Mouse (Mus musculus) liver, embryonic 15.5 days (tissue): ENCODE measurements around the gene Bpi. TPM values are rescaled to one million over a fixed set of nuclear protein-coding genes. Genes with fewer than 3 reads are reported as not detected.

Experiments used
- ATAC-seq: fragments of 200-750 bp; cut with Nextera tagmentation; 2 replicates; pipeline ENCODE4 v1.8.0; 2017; ENCODE audit warnings: moderate number of reproducible peaks, mild to moderate bottlenecking, moderate library complexity; ENCODE audit not compliant: insufficient read depth
- H3K27ac ChIP-seq: fragments of 300-500 bp; sonication (generic); replicated peaks from 2 replicates; pipeline ENCODE4 v1.5.1; 2015; ENCODE audit warnings: mild to moderate bottlenecking, inconsistent platforms
- H3K27me3 ChIP-seq: fragments of 300-500 bp; sonication (generic); 2 replicates; pipeline ENCODE4 v1.6.1; 2015; ENCODE audit warnings: mild to moderate bottlenecking, inconsistent platforms
- H3K36me3 ChIP-seq: fragments of 300-500 bp; sonication (generic); replicated peaks from 2 replicates; pipeline ENCODE4 v1.6.1; 2015; ENCODE audit warnings: moderate library complexity, mild to moderate bottlenecking, inconsistent platforms
- H3K4me1 ChIP-seq: fragments of 300-500 bp; sonication (generic); replicated peaks from 2 replicates; pipeline ENCODE4 v1.6.1; 2015; ENCODE audit warnings: inconsistent platforms
- H3K4me2 ChIP-seq: fragments of 300-500 bp; sonication (generic); 2 replicates; pipeline ENCODE4 v1.6.1; 2015; ENCODE audit warnings: moderate library complexity, mild to moderate bottlenecking, inconsistent platforms
- H3K4me3 ChIP-seq: fragments of 300-500 bp; sonication (generic); replicated peaks from 2 replicates; pipeline ENCODE4 v1.5.1; 2015; ENCODE audit warnings: mild to moderate bottlenecking, inconsistent platforms
- H3K9ac ChIP-seq: fragments of 300-500 bp; sonication (generic); 2 replicates; pipeline ENCODE4 v1.6.1; 2015; ENCODE audit warnings: moderate library complexity, mild to moderate bottlenecking, inconsistent platforms
- H3K9me3 ChIP-seq: fragments of 300-500 bp; sonication (generic); replicated peaks from 2 replicates; pipeline ENCODE4 v1.6.1; 2016; ENCODE audit warnings: inconsistent platforms
- WGBS: fragments of 180-500 bp; shearing (Covaris S2); methylation state at CpG from one replicate; pipeline ENCODE4 v1.1.7; 2015; ENCODE audit warnings: mixed read lengths; ENCODE audit not compliant: insufficient replicate concordance; 5-methylcytosine and 5-hydroxymethylcytosine counted together
- polyA plus RNA-seq: library from polyadenylated mRNA; unstranded; fragments of >200 nt; fragmentation: Nextera tagmentation; extraction: Ambion mirVana; gene quantifications from 2 replicates; pipeline ENCODE4 v1.2.1, GENCODE M21; 2015

The Bpi gene
- polyA plus RNA-seq, 1 experiment from 2014 or later: not detected

- 47% methylated on average over 5 of the region's 5 CpGs for WGBS
- Histone ChIP-seq H3K4me1 (0 out of 2 replicates have a peak, but pooled peaks cover 7% of the 10 kb centered on the region), H3K27me3 (peaks cover 39% of the 10 kb centered on the region), H3K27ac (no peak overlapping the region), H3K4me3 (no peak overlapping the region), H3K9me3 (no peaks in the 10 kb centered on the region), H3K9ac (no peak overlapping the region), H3K36me3 (no peaks in the 10 kb centered on the region), H3K4me2 (no peak overlapping the region)
- no peak for ATAC-seq
Measured at GRCm38 (mm10) chr2:158225301-158225700, 32.6 kb upstream of the Bpi start.

GRCm38 (mm10) chr2:158228670-158229502 lies 29.0 kb upstream of the Bpi start, which contains the start of gene D630003M21Rik:
Gene D630003M21Rik, minus strand, starts transcription at chr2:158229222.
- H3K4me2 ChIP-seq: peak within 1 kb of the TSS; percentile 58
- no peak within 1 kb of the TSS for H3K27ac ChIP-seq
- H3K27me3 ChIP-seq: peaks cover 44% of the 10 kb centered on the region
- under 1% methylated on average over 54 of the region's 55 CpGs for WGBS
- H3K9ac ChIP-seq: no peak within 1 kb of the TSS
- no peaks in the 10 kb centered on the region for H3K36me3 ChIP-seq
- 0 out of 2 replicates have a peak, but pooled peaks cover 10% of the 10 kb centered on the region for H3K4me1 ChIP-seq
- H3K9me3 ChIP-seq: no peaks in the 10 kb centered on the region
- H3K4me3 ChIP-seq: peak within 1 kb of the TSS; percentile 30
- peak; percentile 49; the same call in 1 of the 2 replicates for ATAC-seq

GRCm38 (mm10) chr2:158229503-158229892 lies 28.4 kb upstream of the Bpi start:
- Histone ChIP-seq H3K36me3 (no peaks in the 10 kb centered on the region), H3K4me3 (peak overlapping the region; percentile 30), H3K9ac (no peak overlapping the region), H3K27me3 (peaks cover 44% of the 10 kb centered on the region), H3K9me3 (no peaks in the 10 kb centered on the region), H3K4me2 (peak overlapping the region; percentile 58), H3K27ac (no peak overlapping the region), H3K4me1 (0 out of 2 replicates have a peak, but pooled peaks cover 10% of the 10 kb centered on the region)
- WGBS: 19% methylated on average over 7 of the region's 7 CpGs
- no peak for ATAC-seq

- H3K4me1 ChIP-seq: 0 out of 2 replicates have a peak, but pooled peaks cover 10% of the 10 kb centered on the region
- no peaks in the 10 kb centered on the region for H3K9me3 ChIP-seq
- H3K36me3 ChIP-seq: no peaks in the 10 kb centered on the region
- H3K9ac ChIP-seq: no peak overlapping the region
- no peak for ATAC-seq
- WGBS: 60% methylated on average over 6 of the region's 6 CpGs
- no peak overlapping the region for H3K4me2 ChIP-seq
- no peak overlapping the region for H3K4me3 ChIP-seq
- H3K27me3 ChIP-seq: peaks cover 43% of the 10 kb centered on the region
- H3K27ac ChIP-seq: no peak overlapping the region
Measured at GRCm38 (mm10) chr2:158230617-158231016, 27.3 kb upstream of the Bpi start.

GRCm38 (mm10) chr2:158231071-158231470 lies 26.8 kb upstream of the Bpi start:
- 60% methylated on average over 5 of the region's 5 CpGs for WGBS

GRCm38 (mm10) chr2:158232414-158232813 lies 25.5 kb upstream of the Bpi start:
- peaks cover 33% of the 10 kb centered on the region for H3K27me3 ChIP-seq
- H3K4me1 ChIP-seq: 0 out of 2 replicates have a peak, but pooled peaks cover 10% of the 10 kb centered on the region
- no peak overlapping the region for H3K9ac ChIP-seq
- no peak overlapping the region for H3K4me3 ChIP-seq
- ATAC-seq: no peak
- no peaks in the 10 kb centered on the region for H3K9me3 ChIP-seq
- no peaks in the 10 kb centered on the region for H3K36me3 ChIP-seq
- H3K27ac ChIP-seq: no peak overlapping the region
- H3K4me2 ChIP-seq: no peak overlapping the region
- 39% methylated on average over 3 of the region's 3 CpGs for WGBS

More at GRCm38 (mm10) chr2:158231071-158231470, 26.8 kb upstream of the Bpi start:
- H3K4me2 ChIP-seq: no peak overlapping the region
- H3K4me3 ChIP-seq: no peak overlapping the region
- no peak overlapping the region for H3K9ac ChIP-seq
- peaks cover 40% of the 10 kb centered on the region for H3K27me3 ChIP-seq
- ATAC-seq: no peak
- 0 out of 2 replicates have a peak, but pooled peaks cover 10% of the 10 kb centered on the region for H3K4me1 ChIP-seq
- no peaks in the 10 kb centered on the region for H3K36me3 ChIP-seq
- no peaks in the 10 kb centered on the region for H3K9me3 ChIP-seq
- no peak overlapping the region for H3K27ac ChIP-seq

- ATAC-seq: no peak
- Histone ChIP-seq H3K4me3 (no peak overlapping the region), H3K36me3 (no peaks in the 10 kb centered on the region), H3K4me1 (0 out of 2 replicates have a peak, but pooled peaks cover 10% of the 10 kb centered on the region), H3K4me2 (no peak overlapping the region), H3K27me3 (peaks cover 27% of the 10 kb centered on the region), H3K27ac (no peak overlapping the region), H3K9me3 (no peaks in the 10 kb centered on the region), H3K9ac (no peak overlapping the region)
- 22% methylated on average over 3 of the region's 3 CpGs for WGBS
Measured at GRCm38 (mm10) chr2:158233106-158233505, 24.8 kb upstream of the Bpi start.

- Histone ChIP-seq H3K9me3 (no peaks in the 10 kb centered on the region), H3K27me3 (no peaks in the 10 kb centered on the region), H3K4me3 (no peak overlapping the region), H3K36me3 (no peaks in the 10 kb centered on the region), H3K4me2 (no peak overlapping the region), H3K27ac (no peak overlapping the region), H3K9ac (no peak overlapping the region), H3K4me1 (no peaks in the 10 kb centered on the region)
- ATAC-seq: no peak
Measured at GRCm38 (mm10) chr2:158236698-158237097, 21.2 kb upstream of the Bpi start.

- Histone ChIP-seq H3K9me3 (no peaks in the 10 kb centered on the region), H3K9ac (no peak overlapping the region), H3K4me2 (no peak overlapping the region), H3K4me3 (no peak overlapping the region), H3K4me1 (no peaks in the 10 kb centered on the region), H3K27me3 (no peaks in the 10 kb centered on the region), H3K36me3 (no peaks in the 10 kb centered on the region), H3K27ac (no peak overlapping the region)
- whole genome bisulfite sequencing: 66% methylated on average over 5 of the region's 5 CpGs
- ATAC-seq: no peak
Measured at GRCm38 (mm10) chr2:158238101-158238500, 19.8 kb upstream of the Bpi start.

GRCm38 (mm10) chr2:158241126-158241738 lies 16.7 kb upstream of the Bpi start:
- 51% methylated on average over 5 of the region's 5 CpGs for WGBS
- Histone ChIP-seq H3K9me3 (no peaks in the 10 kb centered on the region), H3K4me2 (no peak overlapping the region), H3K27ac (no peak overlapping the region), H3K9ac (no peak overlapping the region), H3K27me3 (no peaks in the 10 kb centered on the region), H3K4me3 (no peak overlapping the region), H3K36me3 (no peaks in the 10 kb centered on the region), H3K4me1 (no peaks in the 10 kb centered on the region)
- ATAC-seq: no peak

GRCm38 (mm10) chr2:158242170-158242896 lies 15.6 kb upstream of the Bpi start:
- ATAC-seq: no peak
- Histone ChIP-seq H3K9me3 (no peaks in the 10 kb centered on the region), H3K4me3 (no peak overlapping the region), H3K27me3 (no peaks in the 10 kb centered on the region), H3K27ac (no peak overlapping the region), H3K36me3 (no peaks in the 10 kb centered on the region), H3K9ac (no peak overlapping the region), H3K4me1 (no peaks in the 10 kb centered on the region), H3K4me2 (no peak overlapping the region)
- 74% methylated on average over 18 of the region's 18 CpGs for WGBS
